In genomic region chr12:15896511-15896910, GRCm38 (mm10) we compare ENCODE assay signal across 10 mouse cellular contexts.
DNase-seq lines count a peak whose midpoint lies in the region; ATAC-seq lines count a peak whose summit lies in the region.
"Had no signal": no experiment of that assay in that cellular context is flagged by ENCODE, and none has a peak within 500 bp of the region (broad histone marks: within the 10 kb centered on the region; RNA-seq: fewer than 3 reads in every experiment).

No protein-coding gene starts in this region.

- no peaks in the 10 kb centered on the region for H3K27me3 ChIP-seq in intestine, embryonic 16.5 days (replicated peaks; ENCODE audit: control insufficient read depth, insufficient read depth, low read length)

- no peaks in the 10 kb centered on the region for H3K4me1 ChIP-seq in intestine, embryonic 16.5 days (ENCODE audit: control insufficient read depth, insufficient read depth, low read length)

- H3K9me3 ChIP-seq in intestine, embryonic 16.5 days (ENCODE audit: control insufficient read depth, low read length): no peaks in the 10 kb centered on the region

- intact Hi-C loops in left cerebral cortex, postnatal 36 days (cut with DNase I): no loop called here

- 72% methylated on average over 3 of the region's 3 CpGs for WGBS in intestine, embryonic 16.5 days

- no peak overlapping the region for H3K27ac ChIP-seq in intestine, embryonic 16.5 days (ENCODE audit: low read length)

- H3K4me2 ChIP-seq in intestine, embryonic 16.5 days (ENCODE audit: low read depth, low read length): no peak overlapping the region

- H3K36me3 ChIP-seq in intestine, embryonic 16.5 days (ENCODE audit: control insufficient read depth, insufficient read depth, low read length): no peaks in the 10 kb centered on the region

- DNase-seq in adrenal gland, adult 2 months: peak; percentile 14
- no peak for DNase-seq in adrenal gland, adult 8-10 months
- DNase-seq in thymus, postnatal 14 days: peak; percentile 7
- DNase-seq in thymus, postnatal 0 days (ENCODE audit: low spot score): no peak
- DNase-seq in left cerebral cortex, postnatal 36 days (ENCODE audit: low spot score in 2 of 2): peak; percentile 43 to 52
- DNase-seq in spleen, postnatal 36 days (ENCODE audit: low spot score in 2 of 2): peak; percentile 58 to 65
- DNase-seq in kidney, adult 9 months: no peak

- H3K9ac ChIP-seq in intestine, embryonic 16.5 days (ENCODE audit: low read depth, low read length): no peak overlapping the region

- ATAC-seq in intestine, embryonic 16.5 days: no peak
- ATAC-seq: lung, postnatal 0 days had no signal

- H3K4me3 ChIP-seq in intestine, embryonic 16.5 days (ENCODE audit: low read length): no peak overlapping the region
- H3K4me3 ChIP-seq: erythroblast, embryonic 14.5 days had no signal

Comparison
In these comparisons a context has a peak if more than half of its experiments do, and no peak if none do; other contexts are left out.
1. DNase-seq: peak in adrenal gland, adult 2 months (single experiment), thymus, postnatal 14 days (single experiment), left cerebral cortex, postnatal 36 days (2 of 2) and spleen, postnatal 36 days (2 of 2); none in adrenal gland, adult 8-10 months (single experiment), thymus, postnatal 0 days (single experiment) and kidney, adult 9 months (single experiment).